Mouse (Mus musculus) intestine, embryonic 15.5 days (tissue): ENCODE results near the gene Ksr1. TPM values are rescaled to one million over a fixed set of nuclear protein-coding genes. Genes with fewer than 3 reads are reported as not detected.

Source experiments
- ATAC-seq: fragments of 200-750 bp; cut with Nextera tagmentation; 2 replicates; pipeline ENCODE4 v1.8.0; 2017; ENCODE audit warnings: moderate TSS enrichment, moderate library complexity
- H3K27ac ChIP-seq: fragments of 300-500 bp; sonication (generic); 2 replicates; pipeline ENCODE4 v1.5.1; 2015; ENCODE audit warnings: mild to moderate bottlenecking, inconsistent platforms
- H3K27me3 ChIP-seq: fragments of 300-500 bp; sonication (generic); replicated peaks from 2 replicates; pipeline ENCODE4 v1.6.1; 2015; ENCODE audit warnings: inconsistent platforms
- H3K36me3 ChIP-seq: fragments of 300-500 bp; sonication (generic); 2 replicates; pipeline ENCODE4 v1.6.1; 2015; ENCODE audit warnings: inconsistent platforms
- H3K4me1 ChIP-seq: fragments of 300-500 bp; sonication (generic); replicated peaks from 2 replicates; pipeline ENCODE4 v1.6.1; 2015; ENCODE audit warnings: inconsistent platforms
- H3K4me2 ChIP-seq: fragments of 300-500 bp; sonication (generic); replicated peaks from 2 replicates; pipeline ENCODE4 v1.6.1; 2015; ENCODE audit warnings: mild to moderate bottlenecking, inconsistent platforms
- H3K4me3 ChIP-seq: fragments of 300-500 bp; sonication (generic); replicated peaks from 2 replicates; pipeline ENCODE4 v1.5.1; 2015; ENCODE audit warnings: inconsistent platforms
- H3K9ac ChIP-seq: fragments of 300-500 bp; sonication (generic); 2 replicates; pipeline ENCODE4 v1.6.1; 2015; ENCODE audit warnings: inconsistent platforms
- H3K9me3 ChIP-seq: fragments of 300-500 bp; sonication (generic); 2 replicates; pipeline ENCODE4 v1.6.1; 2016; ENCODE audit warnings: inconsistent platforms
- WGBS: fragments of 180-500 bp; shearing (Covaris S2); methylation state at CpG from one replicate; pipeline ENCODE4 v1.1.7; 2015; 5-methylcytosine and 5-hydroxymethylcytosine counted together
- polyA plus RNA-seq: library from polyadenylated mRNA; unstranded; fragments of >200 nt; fragmentation: Nextera tagmentation; extraction: Ambion mirVana; gene quantifications from 2 replicates; pipeline ENCODE4 v1.2.1, GENCODE M21; 2015

Ksr1 gene
- polyA plus RNA-seq, 1 experiment from 2014 or later, result 4.4 TPM

DNA sequence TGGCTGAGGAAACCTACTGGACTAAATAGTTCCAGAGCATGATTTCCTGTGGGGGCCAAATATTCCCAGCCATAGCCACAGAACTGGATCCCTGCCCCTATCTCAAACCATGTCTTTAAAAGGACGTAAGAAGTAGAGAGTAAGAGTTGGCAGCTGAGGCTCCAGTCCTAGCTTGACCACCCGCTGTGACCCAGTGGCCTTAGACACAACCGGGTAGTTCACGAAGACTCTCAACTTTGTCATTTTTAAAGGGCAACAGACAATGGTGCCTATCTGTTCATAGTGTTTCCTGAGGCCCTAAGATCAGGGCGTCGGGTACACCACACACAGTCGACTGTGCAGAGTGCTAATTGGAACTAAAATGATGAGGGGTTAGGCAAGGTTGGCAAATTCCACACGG is 30.5 kb downstream of the Ksr1 start:
- WGBS, result 81% methylated on average over 8 of the region's 8 CpGs
- H3K4me1 ChIP-seq, result peaks cover 37% of the 10 kb centered on the region

DNA sequence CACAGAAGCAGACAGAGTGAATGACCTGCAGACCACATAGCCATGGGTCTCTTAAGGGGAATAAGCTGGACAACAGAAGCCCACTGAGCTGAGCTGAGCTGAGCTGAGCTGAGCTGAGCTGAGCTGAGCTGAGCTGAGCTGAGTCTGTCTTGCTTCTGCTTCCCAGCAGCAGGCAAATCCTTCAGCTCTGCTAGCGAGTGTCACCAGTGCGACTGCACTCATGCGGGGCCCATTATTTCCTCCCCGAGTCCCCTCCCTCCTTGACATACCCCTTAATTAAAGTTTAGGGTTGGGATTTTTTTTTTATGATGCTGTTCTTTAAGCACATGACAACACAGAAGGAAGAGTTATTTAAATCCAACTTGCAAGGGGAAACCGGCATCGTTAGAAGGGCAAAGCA is 32.1 kb downstream of the Ksr1 start:
- H3K4me3 ChIP-seq, result no peak overlapping the region
- no peaks in the 10 kb centered on the region for H3K9me3 ChIP-seq
- no peak overlapping the region for H3K9ac ChIP-seq
- ATAC-seq, result no peak
- no peaks in the 10 kb centered on the region for H3K36me3 ChIP-seq
- no peak overlapping the region for H3K4me2 ChIP-seq
- 65% methylated on average over 6 of the region's 6 CpGs for WGBS
- peaks cover 32% of the 10 kb centered on the region for H3K4me1 ChIP-seq
- H3K27ac ChIP-seq, result no peak overlapping the region
- no peaks in the 10 kb centered on the region for H3K27me3 ChIP-seq

More for the DNA sequence above, 30.5 kb downstream of the Ksr1 start:
- Histone ChIP-seq H3K4me3 (no peak overlapping the region), H3K9me3 (no peaks in the 10 kb centered on the region), H3K27me3 (no peaks in the 10 kb centered on the region), H3K36me3 (no peaks in the 10 kb centered on the region), H3K27ac (no peak overlapping the region), H3K4me2 (no peak overlapping the region), H3K9ac (no peak overlapping the region)
- ATAC-seq, result no peak

DNA sequence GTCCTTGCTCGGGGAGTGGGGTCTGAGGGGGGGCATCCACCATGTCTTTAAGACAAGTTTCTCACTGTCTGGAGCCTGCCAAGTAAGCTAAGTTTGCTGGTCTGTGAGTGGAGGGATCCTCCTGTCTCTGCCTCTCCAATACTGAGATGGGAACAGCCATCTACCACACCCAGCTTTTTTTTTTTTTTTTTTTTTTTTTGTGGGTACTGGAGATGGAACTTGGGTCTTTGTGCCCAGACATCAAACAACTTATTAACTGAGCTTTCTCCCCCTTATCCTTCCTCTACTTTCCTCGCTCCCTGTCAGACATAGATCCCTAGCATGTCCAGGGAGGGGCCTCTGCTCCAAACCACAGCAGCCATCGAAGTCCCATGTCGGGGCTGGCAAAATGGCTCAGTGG is 32.8 kb downstream of the Ksr1 start:
- no peaks in the 10 kb centered on the region for H3K36me3 ChIP-seq
- H3K9me3 ChIP-seq, result no peaks in the 10 kb centered on the region
- peaks cover 29% of the 10 kb centered on the region for H3K4me1 ChIP-seq
- WGBS, result 87% methylated on average over 4 of the region's 4 CpGs
- H3K4me2 ChIP-seq, result peak overlapping the region; percentile 42
- no peaks in the 10 kb centered on the region for H3K27me3 ChIP-seq
- peak overlapping the region; percentile 78 for H3K27ac ChIP-seq
- H3K9ac ChIP-seq, result no peak overlapping the region
- H3K4me3 ChIP-seq, result no peak overlapping the region
- ATAC-seq, result no peak

DNA sequence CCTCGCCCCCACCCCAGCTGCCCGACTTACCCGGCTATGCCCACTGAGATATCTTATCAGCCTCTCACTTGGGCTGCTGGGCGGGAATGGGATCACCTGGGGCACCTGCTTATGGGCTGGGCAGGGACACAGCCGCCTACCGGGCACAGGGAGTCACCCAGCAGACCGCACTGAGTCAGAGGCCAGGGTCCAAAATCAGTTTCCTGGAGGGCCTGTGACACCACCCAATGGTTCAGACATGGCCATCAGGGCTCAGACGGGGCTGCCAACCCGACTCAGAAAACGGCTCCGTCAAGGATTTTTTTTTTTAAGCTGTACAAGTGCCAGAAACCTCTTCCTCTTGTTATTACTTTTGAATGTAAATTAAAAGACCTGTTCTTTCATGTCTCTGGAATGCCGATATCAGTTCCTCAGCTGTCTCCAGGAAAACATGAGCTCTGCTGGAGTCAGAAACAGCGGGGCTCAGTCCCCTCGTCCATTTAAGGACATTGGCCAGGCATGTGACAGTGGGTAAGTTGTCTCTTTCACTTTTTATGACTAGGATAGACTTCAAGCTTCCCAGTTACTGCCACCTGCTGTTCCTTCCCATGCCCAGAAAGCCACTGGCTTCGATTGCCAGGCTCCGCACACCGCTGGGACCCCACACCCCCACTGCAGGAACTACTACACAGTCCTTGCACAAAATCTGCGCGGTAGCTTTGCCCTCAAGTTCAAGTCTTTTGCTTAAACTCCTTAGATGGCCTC is 33.5 kb downstream of the Ksr1 start:
- no peaks in the 10 kb centered on the region for H3K27me3 ChIP-seq
- peak; percentile 96 for ATAC-seq
- no peak overlapping the region for H3K4me3 ChIP-seq
- H3K4me2 ChIP-seq, result peak overlapping the region; percentile 42
- no peak overlapping the region for H3K9ac ChIP-seq
- H3K27ac ChIP-seq, result peak overlapping the region; percentile 78
- 51% methylated on average over 19 of the region's 19 CpGs for WGBS
- peaks cover 29% of the 10 kb centered on the region for H3K4me1 ChIP-seq
- H3K36me3 ChIP-seq, result no peaks in the 10 kb centered on the region
- no peaks in the 10 kb centered on the region for H3K9me3 ChIP-seq

DNA sequence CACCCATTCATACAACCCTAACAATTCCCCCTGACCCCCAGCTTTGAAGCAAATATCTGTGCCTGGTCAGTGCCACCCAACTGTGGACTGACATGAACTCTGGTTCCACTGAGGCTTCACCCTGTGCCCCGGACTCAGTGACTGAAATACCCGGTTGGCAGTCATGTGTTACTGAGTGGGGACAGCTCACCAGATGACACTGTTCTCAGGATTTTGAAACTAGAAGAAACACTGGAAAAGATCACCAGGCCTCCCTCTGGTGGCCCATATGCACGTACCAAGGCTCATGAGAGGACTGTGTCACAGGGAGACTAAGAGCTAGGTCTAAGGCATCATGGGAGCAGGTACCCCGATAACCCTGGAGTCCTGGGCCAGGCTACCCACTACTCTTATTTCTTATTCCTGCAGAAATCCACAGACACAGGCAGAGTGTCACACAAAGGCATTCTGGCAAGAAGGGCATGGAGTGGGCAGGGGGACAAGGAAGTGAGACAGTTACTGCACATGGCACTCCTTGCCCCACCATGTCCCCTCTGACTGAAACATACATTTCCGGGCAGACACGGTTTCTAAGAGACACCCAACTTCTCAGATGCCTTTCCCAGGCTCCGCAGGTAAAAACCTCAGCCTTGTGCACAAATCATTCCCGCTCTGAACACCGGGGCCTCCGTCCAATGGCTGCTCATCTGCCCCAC is 34.2 kb downstream of the Ksr1 start:
- H3K4me3 ChIP-seq, result no peak overlapping the region
- no peak overlapping the region for H3K9ac ChIP-seq
- H3K4me2 ChIP-seq, result peak overlapping the region; percentile 42
- WGBS, result 74% methylated on average over 10 of the region's 10 CpGs
- no peaks in the 10 kb centered on the region for H3K36me3 ChIP-seq
- H3K9me3 ChIP-seq, result no peaks in the 10 kb centered on the region
- H3K27me3 ChIP-seq, result no peaks in the 10 kb centered on the region
- peak; percentile 66 for ATAC-seq
- H3K27ac ChIP-seq, result peak overlapping the region; percentile 78
- H3K4me1 ChIP-seq, result peaks cover 29% of the 10 kb centered on the region

DNA sequence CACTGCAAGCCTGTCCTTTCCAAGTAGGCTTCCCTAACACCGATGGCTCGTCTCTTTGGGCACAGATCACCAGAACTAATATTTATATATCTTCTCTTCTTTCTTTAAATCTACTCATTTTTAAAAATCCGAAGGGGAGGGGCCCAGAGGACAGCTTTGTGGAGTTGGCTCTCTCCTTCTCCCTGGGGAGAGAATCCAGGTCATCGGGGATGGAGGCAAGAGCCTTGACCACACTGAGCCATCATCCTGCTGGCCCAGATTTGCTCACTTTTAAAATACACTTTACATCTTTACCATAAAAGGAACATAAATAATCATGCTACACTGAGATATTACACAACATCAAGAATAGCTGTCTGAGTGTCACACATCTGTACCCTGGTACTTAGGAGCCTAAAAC is 35.8 kb downstream of the Ksr1 start:
- no peak overlapping the region for H3K9ac ChIP-seq
- no peak for ATAC-seq
- no peaks in the 10 kb centered on the region for H3K27me3 ChIP-seq
- H3K4me2 ChIP-seq, result no peak overlapping the region
- H3K4me3 ChIP-seq, result no peak overlapping the region
- no peak overlapping the region for H3K27ac ChIP-seq
- no peaks in the 10 kb centered on the region for H3K36me3 ChIP-seq
- H3K4me1 ChIP-seq, result peaks cover 25% of the 10 kb centered on the region
- WGBS, result 57% methylated on average over 4 of the region's 4 CpGs
- no peaks in the 10 kb centered on the region for H3K9me3 ChIP-seq

DNA sequence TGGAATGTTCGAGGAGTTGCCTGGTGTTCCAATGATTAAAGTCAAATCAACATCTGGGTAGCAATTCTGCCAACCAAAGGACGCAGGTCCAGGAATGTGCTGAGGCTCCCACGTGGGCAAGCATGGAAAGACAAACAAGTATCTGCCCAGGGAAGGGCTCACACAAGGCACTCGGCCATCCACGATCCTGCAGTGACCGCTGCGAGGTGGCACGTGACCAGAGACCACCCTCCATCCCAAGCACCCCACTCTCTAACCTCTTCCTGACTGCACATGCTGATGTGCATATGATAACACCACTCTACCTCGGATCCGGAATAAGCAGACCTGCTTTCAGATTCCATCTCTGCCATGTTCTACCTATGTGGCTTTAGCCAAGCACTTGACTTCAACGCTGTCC is 38.3 kb downstream of the Ksr1 start:
- Histone ChIP-seq H3K4me2 (no peak overlapping the region), H3K27ac (no peak overlapping the region), H3K36me3 (no peaks in the 10 kb centered on the region), H3K4me3 (no peak overlapping the region), H3K27me3 (no peaks in the 10 kb centered on the region), H3K9me3 (no peaks in the 10 kb centered on the region), H3K9ac (no peak overlapping the region), H3K4me1 (peaks cover 36% of the 10 kb centered on the region)
- WGBS, result 87% methylated on average over 11 of the region's 11 CpGs
- ATAC-seq, result no peak

DNA sequence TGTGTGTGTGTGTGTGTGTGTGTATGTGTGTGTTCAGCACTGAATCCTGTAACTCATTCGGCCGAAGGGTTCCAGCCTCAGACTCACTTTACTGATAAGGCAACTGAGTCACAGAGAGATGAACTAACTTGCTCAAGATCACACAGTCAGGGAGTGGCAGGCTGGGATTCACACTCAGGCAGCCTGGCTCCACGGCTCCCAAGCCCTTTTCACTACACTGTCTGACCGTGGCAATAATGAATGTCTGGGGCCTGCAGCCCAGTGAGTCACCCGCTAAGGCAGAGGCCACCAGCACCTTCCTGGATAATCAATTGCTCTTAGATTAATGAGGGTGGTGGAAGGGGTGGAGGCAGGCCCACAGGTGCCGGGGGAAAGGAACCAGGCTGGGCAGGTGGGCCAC is 41.2 kb downstream of the Ksr1 start:
- H3K9ac ChIP-seq, result no peak overlapping the region
- no peaks in the 10 kb centered on the region for H3K27me3 ChIP-seq
- H3K4me3 ChIP-seq, result no peak overlapping the region
- 0 out of 2 replicates have a peak, but pooled peaks have one; percentile 50 for ATAC-seq
- H3K4me1 ChIP-seq, result peaks cover 38% of the 10 kb centered on the region
- H3K36me3 ChIP-seq, result no peaks in the 10 kb centered on the region
- WGBS, result 58% methylated on average over 6 of the region's 6 CpGs
- H3K4me2 ChIP-seq, result no peak overlapping the region
- H3K9me3 ChIP-seq, result no peaks in the 10 kb centered on the region
- H3K27ac ChIP-seq, result no peak overlapping the region

DNA sequence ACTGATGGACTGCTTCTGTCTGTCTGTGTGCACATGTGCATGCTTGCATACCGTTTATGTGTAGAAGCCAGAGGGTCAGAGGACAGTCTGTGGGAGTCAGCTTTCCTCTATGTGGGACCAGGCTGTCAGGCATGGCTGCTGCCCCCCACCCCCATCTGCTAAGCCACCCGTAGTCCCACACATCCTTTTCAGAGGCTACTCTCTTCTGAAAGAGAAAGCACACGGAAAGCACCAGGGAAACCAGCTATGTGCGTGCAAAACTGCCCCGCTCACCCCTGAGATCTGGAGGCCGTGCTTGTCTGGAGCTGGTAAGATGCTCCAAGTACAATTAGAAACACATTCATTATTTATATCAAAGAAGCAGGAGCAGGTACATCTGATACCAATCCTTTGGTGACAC is 41.7 kb downstream of the Ksr1 start:
- H3K4me2 ChIP-seq, result no peak overlapping the region
- H3K9me3 ChIP-seq, result no peaks in the 10 kb centered on the region
- peaks cover 39% of the 10 kb centered on the region for H3K4me1 ChIP-seq
- no peak overlapping the region for H3K27ac ChIP-seq
- no peaks in the 10 kb centered on the region for H3K27me3 ChIP-seq
- H3K36me3 ChIP-seq, result no peaks in the 10 kb centered on the region
- no peak for ATAC-seq
- H3K4me3 ChIP-seq, result no peak overlapping the region
- no peak overlapping the region for H3K9ac ChIP-seq
- 73% methylated on average over 6 of the region's 6 CpGs for WGBS

DNA sequence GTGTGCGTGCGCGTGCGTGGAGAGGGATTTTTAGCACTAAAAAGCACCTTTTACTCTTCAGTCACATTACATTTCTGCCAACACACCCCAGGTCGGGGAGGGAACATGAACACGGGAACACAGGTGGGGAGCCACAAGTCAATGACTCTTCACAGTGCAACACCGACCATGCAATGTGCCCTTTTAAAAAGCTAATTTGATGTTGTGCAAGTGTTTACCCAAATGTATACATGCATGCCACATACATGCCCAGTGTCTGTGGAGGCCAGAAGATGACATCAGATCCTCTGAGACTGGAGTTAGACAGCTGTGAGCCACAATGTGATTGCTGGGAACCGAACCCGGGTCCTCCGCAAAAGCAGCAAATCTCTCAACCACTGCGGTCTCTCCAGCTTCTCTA is 42.1 kb downstream of the Ksr1 start:
- Histone ChIP-seq H3K4me2 (no peak overlapping the region), H3K27ac (0 out of 2 replicates have a peak overlapping the region, but pooled peaks have one; percentile 1), H3K9me3 (no peaks in the 10 kb centered on the region), H3K36me3 (no peaks in the 10 kb centered on the region), H3K4me3 (no peak overlapping the region), H3K9ac (no peak overlapping the region), H3K27me3 (no peaks in the 10 kb centered on the region), H3K4me1 (peaks cover 44% of the 10 kb centered on the region)
- no peak for ATAC-seq
- 89% methylated on average over 11 of the region's 11 CpGs for WGBS

DNA sequence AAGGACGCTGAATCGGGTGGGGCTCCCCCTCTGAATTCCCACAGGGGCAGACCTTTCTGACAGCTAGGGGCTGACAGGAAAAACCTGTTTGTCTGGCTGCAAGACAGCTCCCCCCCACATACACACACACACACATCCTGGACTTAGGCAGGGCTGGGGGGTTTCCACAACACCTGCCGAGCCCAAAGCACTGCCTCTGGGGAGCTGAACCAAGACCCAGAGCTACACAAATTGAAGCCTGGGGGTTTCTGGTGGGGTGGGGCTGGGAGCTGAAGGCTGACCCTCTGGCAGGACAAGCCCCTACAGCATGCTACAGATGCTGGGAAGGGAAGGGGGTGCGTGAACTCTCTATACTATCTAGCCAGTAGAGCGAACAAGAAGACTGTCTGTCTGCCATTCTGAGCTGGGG is 42.7 kb downstream of the Ksr1 start:
- Histone ChIP-seq H3K27ac (0 out of 2 replicates have a peak overlapping the region, but pooled peaks have one; percentile 1), H3K36me3 (no peaks in the 10 kb centered on the region), H3K9me3 (no peaks in the 10 kb centered on the region), H3K27me3 (no peaks in the 10 kb centered on the region), H3K4me1 (peaks cover 50% of the 10 kb centered on the region), H3K4me3 (no peak overlapping the region), H3K4me2 (peak overlapping the region; percentile 43), H3K9ac (no peak overlapping the region)
- WGBS, result 25% methylated on average over 5 of the region's 5 CpGs
- ATAC-seq, result peak; percentile 72

DNA sequence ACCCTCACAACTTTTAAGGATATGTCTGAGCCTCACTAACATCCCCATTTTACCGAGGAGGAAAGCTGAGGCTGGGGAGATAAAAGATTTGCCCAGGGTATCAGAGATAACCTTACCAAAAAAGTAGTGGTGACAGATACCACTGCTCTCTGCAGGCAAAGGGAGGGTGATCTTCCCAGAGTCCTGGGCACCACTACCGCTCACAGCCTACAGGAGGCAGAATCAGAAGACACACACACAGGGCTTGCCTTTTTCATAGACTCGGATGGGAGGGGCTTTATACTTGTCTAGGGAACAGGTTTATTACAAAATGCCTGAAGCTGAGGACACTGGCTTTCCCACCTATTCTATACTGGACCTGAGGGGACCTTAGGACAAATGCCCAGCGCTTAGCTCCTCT is 43.9 kb downstream of the Ksr1 start:
- 74% methylated on average over 4 of the region's 4 CpGs for WGBS
- H3K27ac ChIP-seq, result no peak overlapping the region
- H3K9me3 ChIP-seq, result no peaks in the 10 kb centered on the region
- no peaks in the 10 kb centered on the region for H3K27me3 ChIP-seq
- H3K36me3 ChIP-seq, result no peaks in the 10 kb centered on the region
- H3K9ac ChIP-seq, result no peak overlapping the region
- no peak overlapping the region for H3K4me2 ChIP-seq
- no peak for ATAC-seq
- no peak overlapping the region for H3K4me3 ChIP-seq
- peaks cover 52% of the 10 kb centered on the region for H3K4me1 ChIP-seq

DNA sequence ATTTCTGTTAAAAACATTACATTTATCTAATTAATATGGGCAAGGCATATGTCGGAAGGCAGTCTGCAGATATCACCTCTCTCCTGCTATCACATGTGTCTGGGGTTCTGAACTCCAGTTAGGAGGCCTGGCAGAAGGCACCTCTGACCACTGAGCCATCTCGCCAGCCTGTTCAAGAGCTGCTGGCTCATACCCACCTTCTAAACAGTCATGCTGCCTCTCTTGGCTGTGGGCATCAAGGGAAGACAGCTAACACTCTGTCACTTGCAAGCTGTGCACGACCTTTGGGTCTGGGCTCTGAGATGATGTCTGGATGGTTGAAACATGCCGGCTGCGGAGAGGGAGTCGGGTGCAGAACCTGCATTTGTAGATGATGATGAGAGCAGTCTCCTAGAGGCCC is 44.6 kb downstream of the Ksr1 start:
- Histone ChIP-seq H3K4me1 (peaks cover 56% of the 10 kb centered on the region), H3K4me3 (no peak overlapping the region), H3K9ac (no peak overlapping the region), H3K9me3 (no peaks in the 10 kb centered on the region), H3K27me3 (no peaks in the 10 kb centered on the region), H3K27ac (no peak overlapping the region), H3K4me2 (no peak overlapping the region), H3K36me3 (no peaks in the 10 kb centered on the region)
- ATAC-seq, result no peak
- 91% methylated on average over 6 of the region's 6 CpGs for WGBS
